Mouse (Mus musculus): ENCODE measurements around the gene Ppp1r9a.

DNA sequence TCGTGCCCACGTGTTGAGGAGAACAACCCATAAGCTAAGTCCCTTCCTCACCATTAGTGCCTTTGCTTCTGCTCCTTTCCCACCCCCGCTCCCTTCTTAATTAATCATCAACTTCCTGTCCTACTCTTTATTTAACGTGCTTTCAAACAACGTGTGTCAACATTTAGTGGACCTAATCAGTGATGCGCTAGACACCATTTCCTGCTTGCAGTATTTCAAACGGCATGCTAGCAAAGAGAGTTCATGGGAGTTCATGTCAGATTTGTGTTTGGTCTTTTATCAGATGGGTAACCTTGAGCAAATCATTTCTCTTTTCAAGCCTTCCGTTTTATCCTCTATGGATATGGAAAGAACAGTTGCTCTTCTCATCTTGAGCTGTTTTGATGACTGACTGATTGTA, 210.4 kb downstream of the Ppp1r9a start:
- TF ChIP-seq E2F4 (IDR thresholded peaks at IDR 0.05; ENCODE audit: insufficient replicate concordance, low read depth, low read length) (no peak), ELF1 (IDR thresholded peaks at IDR 0.05; ENCODE audit: low read depth, low read length) (no peak)

All from CH12.LX (cell line).